Mouse (Mus musculus) brain, embryonic 14.5 days (tissue): ENCODE measurements around the gene Lrrc4.

ENCODE experiments used
- CTCF ChIP-seq: fragments of 200-500 bp; IDR thresholded peaks from 2 replicates; pipeline ENCODE4 v1.5.1; 2012; ENCODE audit warnings: inconsistent platforms, mild to moderate bottlenecking, moderate library complexity, borderline replicate concordance; ENCODE audit not compliant: insufficient read depth, insufficient read length; ENCODE audit errors: extremely low read depth
- POLR2A ChIP-seq: fragments of 200-500 bp; IDR thresholded peaks from 2 replicates; pipeline ENCODE4 v1.6.1; 2012; ENCODE audit warnings: mild to moderate bottlenecking, inconsistent platforms, borderline replicate concordance; ENCODE audit not compliant: poor library complexity, insufficient read depth, insufficient read length, severe bottlenecking; ENCODE audit errors: extremely low read depth

- TF ChIP-seq POLR2A (no peak), CTCF (no peak)
These were observed 134.3 kb downstream of the Lrrc4 start for GRCm38 (mm10) chr6:28697214-28697613.
